Mouse (Mus musculus): ENCODE measurements around the gene Zcwpw1. TPM values are rescaled to one million over a fixed set of nuclear protein-coding genes. Genes with fewer than 3 reads are reported as not detected.
"Not testable (repeated sequence)": the region's sequence is repeated elsewhere in the genome, so short reads cannot be mapped to it uniquely, and the experiment has no call there.

Zcwpw1 gene
- total RNA-seq, 2 experiments from 2014 or later: 4.6 to 7.2 TPM

DNA sequence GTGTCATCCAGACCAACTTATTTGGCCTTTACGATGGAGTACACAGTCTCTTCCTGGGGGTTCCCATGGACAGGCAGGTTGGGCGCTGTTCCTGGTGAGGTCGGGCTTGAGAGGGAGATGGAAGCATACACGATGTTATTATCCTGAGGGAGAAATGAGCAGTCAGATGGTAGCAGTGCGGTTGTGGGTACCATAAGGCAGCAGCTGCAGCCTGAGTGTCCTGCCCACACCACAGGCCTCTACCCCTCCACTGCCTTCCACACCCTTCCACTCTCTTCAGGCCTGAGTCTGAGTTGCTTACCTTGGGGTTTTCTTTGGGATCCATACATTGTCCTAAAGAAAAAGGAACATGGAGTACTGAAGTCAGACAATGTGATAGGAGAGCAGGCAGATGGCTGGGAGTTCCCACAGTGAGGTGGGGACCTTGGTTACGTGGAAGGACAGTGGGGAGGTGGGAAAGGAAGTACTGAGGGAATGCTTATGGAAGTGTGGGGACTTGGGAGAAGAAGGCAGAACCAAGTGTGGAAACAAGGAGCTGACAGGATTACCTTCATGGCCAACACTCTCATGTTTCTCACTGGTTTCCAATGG lies 36.0 kb downstream of the Zcwpw1 start:
- no peak for DNase-seq (ENCODE audit: low spot score in 2 of 2)
- intact Hi-C loops (cut with DNase I): no loop called here

DNA sequence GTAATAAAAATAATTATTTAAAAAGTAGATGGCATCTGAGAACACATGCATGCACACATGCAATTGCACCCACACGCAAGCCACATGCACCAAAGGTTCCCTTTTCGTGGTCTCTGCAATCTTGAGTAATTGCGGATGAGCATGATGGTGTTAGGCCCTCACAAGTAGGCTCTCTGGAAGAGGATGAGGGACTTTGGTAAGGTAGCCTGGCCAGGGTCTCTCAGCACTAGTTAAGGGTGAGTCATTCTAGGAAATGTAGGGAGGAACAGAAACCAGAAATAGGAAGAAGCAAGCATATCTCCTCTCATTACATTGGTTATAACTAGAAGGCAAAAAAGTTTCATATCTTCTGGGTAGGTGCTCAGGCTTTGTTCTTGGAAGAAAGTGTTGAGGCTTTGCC lies 37.4 kb downstream of the Zcwpw1 start:
- intact Hi-C loops (cut with DNase I): no loop called here
- DNase-seq (ENCODE audit: low spot score in 2 of 2): no peak

DNA sequence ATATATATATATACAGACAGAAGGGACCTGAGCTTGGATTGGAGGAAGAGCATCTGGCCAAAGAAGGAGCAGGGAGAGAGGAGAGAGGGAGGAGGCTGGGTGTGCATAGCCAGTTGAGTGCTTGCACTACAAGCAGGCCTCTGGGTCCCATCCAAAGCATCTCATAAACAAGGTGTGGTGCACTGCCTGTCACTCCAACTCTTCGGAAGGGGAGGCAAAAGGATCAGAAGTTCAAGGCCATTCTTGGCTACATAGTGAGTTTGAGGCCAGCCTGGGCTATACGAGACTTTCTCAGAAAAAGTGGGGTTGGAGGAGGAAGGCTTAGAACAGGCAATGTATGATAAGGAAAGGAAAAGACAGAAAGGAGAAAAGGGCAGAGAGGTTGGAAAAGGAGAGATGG lies 38.4 kb downstream of the Zcwpw1 start:
- DNase-seq (ENCODE audit: low spot score in 2 of 2): no peak
- intact Hi-C loops (cut with DNase I): no loop called here

GRCm38 (mm10) chr5:137826421-137826820 lies 38.8 kb downstream of the Zcwpw1 start:
- no peak for DNase-seq (ENCODE audit: low spot score in 2 of 2)
- intact Hi-C loops (cut with DNase I): no loop called here

DNA sequence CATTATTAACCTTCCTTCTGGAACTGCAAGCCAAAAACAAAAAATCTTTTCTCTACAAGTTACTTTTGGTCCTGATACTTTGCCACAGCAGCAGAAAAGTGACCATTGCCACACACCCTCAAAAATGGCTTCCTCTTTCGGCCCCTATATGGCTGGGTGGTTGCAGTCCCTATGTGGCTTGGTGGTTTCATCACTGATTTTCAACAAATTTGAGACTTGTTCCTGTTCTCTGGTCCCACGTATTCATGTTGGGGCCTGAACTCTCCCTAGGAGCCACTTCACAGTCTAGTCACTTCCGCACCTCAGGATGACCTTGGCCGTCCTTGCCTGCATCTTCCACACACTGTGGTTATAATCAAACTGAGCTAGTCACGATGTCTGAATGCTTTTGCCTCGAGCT lies 41.1 kb downstream of the Zcwpw1 start:
- no peak for DNase-seq (ENCODE audit: low spot score in 2 of 2)
- intact Hi-C loops (cut with DNase I): no loop called here

DNA sequence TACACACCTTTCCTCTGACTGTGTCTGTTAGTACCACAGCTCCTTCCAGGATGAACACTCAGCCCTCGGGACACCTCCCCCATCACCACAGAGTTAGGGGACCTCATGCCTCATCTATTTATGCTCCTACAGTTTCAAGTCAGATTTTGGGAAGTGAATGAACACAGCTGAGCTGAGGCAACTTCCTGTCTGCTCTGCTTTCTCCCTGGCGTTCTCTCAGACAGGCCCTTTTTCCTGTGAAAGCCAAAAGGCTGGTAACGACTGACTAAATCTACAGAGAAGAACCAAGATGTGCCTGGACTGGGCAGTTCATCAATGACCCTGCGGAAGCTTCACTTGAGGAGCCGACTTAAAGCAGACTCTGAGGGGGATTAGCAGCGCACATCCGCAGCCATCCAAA lies 42.6 kb downstream of the Zcwpw1 start:
- intact Hi-C loops (cut with DNase I): no loop called here
- DNase-seq (ENCODE audit: low spot score in 2 of 2): no peak

- intact Hi-C loops (cut with DNase I): no loop called here
These were observed 43.5 kb downstream of the Zcwpw1 start for GRCm38 (mm10) chr5:137831106-137831505.

DNA sequence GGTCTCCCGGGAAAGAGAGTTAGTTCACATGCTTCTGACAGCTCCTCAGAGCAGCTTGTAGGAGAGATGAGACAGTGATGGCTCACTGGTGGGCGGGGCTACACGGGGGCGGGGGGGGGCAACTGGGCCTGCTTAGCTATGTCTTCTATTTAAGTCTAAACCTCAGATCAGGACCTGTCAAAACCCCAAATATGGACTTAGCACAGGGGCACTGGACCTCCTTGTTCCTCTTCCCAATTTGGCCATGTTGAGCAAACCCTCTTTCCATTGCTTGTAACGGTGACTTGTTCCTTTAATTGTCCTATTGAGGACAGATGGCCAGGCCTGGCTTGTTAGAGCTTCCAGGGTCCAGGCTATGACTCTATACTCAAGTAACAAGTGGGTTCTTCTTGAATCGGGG lies 43.9 kb downstream of the Zcwpw1 start:
- intact Hi-C loops (cut with DNase I): no loop called here
- DNase-seq (ENCODE audit: low spot score in 2 of 2): no peak

More at GRCm38 (mm10) chr5:137831106-137831505, 43.5 kb downstream of the Zcwpw1 start:
- DNase-seq (ENCODE audit: low spot score in 2 of 2): no peak

- intact Hi-C loops (cut with DNase I): no loop called here
- no peak for DNase-seq (ENCODE audit: low spot score in 2 of 2)
These were observed 45.9 kb downstream of the Zcwpw1 start for GRCm38 (mm10) chr5:137833500-137833899.

DNA sequence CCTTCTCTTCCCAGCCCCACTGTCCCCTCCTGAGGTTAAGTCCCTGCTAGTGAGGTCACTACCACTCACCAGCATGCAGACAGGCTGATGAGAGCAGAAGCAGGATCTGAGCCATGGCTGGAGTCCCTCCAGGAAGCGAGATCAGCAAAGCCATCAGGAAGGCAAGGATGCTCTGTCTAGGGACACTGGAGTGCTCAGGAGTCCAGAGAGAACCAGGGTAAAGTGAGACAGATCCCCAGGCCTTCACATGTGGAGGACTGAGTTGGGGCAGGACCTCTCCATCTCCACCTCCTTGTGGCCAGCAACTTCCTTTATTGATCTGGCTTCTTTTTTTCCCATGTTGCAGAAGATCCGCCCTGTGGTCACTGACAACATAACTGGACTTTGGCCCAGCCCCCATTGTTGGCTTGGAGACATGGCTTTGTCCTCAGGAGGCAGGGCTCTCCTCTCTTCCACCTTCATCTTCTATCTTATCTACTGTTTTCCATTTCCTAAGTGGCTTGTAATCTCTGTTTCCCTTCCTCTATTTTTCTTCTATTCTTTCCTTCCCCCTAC lies 48.4 kb downstream of the Zcwpw1 start, which contains the start of gene Pilra:
Gene Pilra (minus strand): TSS at position 316 of the 555 bp plus-strand sequence.
- DNase-seq (ENCODE audit: low spot score in 2 of 2); intact Hi-C loops (cut with DNase I): not testable (repeated sequence)

GRCm38 (mm10) chr5:137836611-137837010 lies 49.0 kb downstream of the Zcwpw1 start:
- intact Hi-C loops (cut with DNase I): no loop called here
- DNase-seq (ENCODE audit: low spot score in 2 of 2): no peak

GRCm38 (mm10) chr5:137837110-137837509 lies 49.5 kb downstream of the Zcwpw1 start:
- DNase-seq (ENCODE audit: low spot score in 2 of 2); intact Hi-C loops (cut with DNase I): not testable (repeated sequence)

GRCm38 (mm10) chr5:137850313-137850712 lies 62.7 kb downstream of the Zcwpw1 start:
- intact Hi-C loops (cut with DNase I); DNase-seq (ENCODE audit: low spot score in 2 of 2): not testable (repeated sequence)

- intact Hi-C loops (cut with DNase I); DNase-seq (ENCODE audit: low spot score in 2 of 2): not testable (repeated sequence)
These were observed 67.3 kb downstream of the Zcwpw1 start for GRCm38 (mm10) chr5:137854907-137855306.

DNA sequence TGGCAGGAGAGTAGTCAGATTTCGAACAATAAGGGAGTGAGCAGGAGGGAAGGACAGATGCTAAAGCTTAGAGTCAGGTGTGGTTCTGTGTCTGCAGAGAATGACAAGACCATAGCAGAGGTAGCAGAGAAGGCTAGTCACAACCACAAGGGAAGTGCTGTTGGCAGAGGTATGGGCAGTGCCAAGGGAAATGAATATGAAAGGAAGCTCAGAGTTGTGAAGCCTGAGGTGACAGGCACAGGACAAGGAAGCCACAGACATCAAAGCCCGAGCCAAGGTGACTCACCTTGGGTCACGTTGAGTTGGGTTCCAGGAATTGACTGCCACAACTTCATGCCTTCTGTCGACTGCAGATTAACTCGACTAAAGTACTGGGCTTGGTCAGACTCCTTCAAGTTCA lies 69.3 kb downstream of the Zcwpw1 start:
- intact Hi-C loops (cut with DNase I); DNase-seq (ENCODE audit: low spot score in 2 of 2): not testable (repeated sequence)

DNA sequence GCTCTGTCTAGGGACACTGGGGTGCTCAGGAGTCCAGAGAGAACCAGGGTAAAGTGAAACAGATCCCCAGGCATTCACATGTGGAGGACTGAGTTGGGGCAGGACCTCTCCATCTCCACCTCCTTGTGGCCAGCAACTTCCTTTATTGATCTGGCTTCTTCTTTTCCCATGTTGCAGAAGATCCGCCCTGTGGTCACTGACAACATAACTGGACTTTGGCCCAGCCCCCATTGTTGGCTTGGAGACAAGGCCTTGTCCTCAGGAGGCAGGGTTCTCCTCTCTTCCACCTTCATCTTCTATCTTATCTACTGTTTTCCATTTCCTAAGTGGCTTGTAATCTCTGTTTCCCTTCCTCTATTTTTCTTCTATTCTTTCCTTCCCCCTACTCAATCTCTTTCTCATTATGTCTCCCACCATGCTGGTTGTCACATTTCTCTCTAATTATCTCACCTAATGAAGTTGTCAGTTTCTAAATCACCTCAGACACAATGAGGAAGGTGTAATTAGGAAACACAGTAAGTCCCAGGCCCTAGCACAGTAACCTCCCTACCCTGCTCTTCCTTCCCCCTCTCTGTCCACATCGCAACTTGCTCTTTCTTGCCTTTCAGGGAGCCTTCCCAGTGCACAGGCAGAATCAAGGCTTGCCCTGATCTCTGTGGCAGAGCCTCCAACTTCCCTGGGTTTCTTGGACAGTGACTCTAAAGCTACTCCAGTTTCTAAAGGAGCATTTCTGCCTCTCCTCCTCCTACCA lies 70.5 kb downstream of the Zcwpw1 start, which contains the start of gene Pilrb1:
Gene Pilrb1 (minus strand): TSS at position 147 of the 751 bp plus-strand sequence.
- intact Hi-C loops (cut with DNase I); DNase-seq (ENCODE audit: low spot score in 2 of 2): not testable (repeated sequence)

DNA sequence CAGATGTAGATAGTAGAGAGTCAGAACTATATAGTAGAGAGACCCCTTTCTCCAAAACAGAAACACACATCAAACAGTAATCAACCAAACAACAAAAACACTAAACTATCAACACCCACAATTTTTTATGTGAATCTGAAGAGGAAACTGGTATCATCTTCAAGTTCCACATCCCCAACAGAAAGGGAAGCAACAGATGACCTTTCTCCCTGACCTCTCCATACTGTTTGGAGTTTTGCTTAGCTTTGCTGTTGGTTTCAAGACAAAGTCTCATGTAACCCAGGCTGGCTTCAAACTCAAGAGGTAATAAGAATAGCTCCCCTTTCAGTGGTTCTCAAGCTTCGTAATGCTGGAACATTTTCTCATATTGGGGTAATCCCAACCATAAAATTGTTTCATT lies 76.4 kb downstream of the Zcwpw1 start:
- intact Hi-C loops (cut with DNase I); DNase-seq (ENCODE audit: low spot score in 2 of 2): not testable (repeated sequence)

DNA sequence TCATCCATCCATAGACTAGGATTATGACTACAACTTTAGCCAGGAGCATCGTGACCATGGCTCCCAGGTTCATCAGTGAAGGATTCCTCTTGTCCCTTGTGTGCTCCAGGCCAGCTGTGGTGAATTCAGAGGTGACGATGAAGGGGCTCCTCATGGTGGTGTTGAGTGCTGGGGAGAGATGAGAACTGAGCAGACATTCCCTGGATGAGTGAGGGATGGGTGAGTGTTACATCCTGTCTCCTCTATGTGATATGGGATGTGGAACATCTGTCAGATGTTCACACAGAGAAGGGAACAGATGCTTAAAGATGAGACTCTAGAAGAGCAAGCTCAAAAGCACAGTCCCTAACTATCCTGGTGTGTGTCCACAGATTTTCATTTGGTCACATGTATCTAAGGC lies 81.0 kb downstream of the Zcwpw1 start:
- DNase-seq (ENCODE audit: low spot score in 2 of 2); intact Hi-C loops (cut with DNase I): not testable (repeated sequence)

GRCm38 (mm10) chr5:137871644-137872380 lies 84.2 kb downstream of the Zcwpw1 start, which contains the start of gene Pilrb2:
Gene Pilrb2 (minus strand): TSS chr5:137871815.
- intact Hi-C loops (cut with DNase I); DNase-seq (ENCODE audit: low spot score in 2 of 2): not testable (repeated sequence)
